Mouse (Mus musculus) hindbrain, embryonic 15.5 days (tissue): ENCODE data around the gene Atf7. TPM values are rescaled to one million over a fixed set of nuclear protein-coding genes. Genes with fewer than 3 reads are reported as not detected.
A peak's percentile ranks its signal among the peaks of the same experiment; 100 is the strongest.

ENCODE experiments used
- ATAC-seq: fragments of 200-750 bp; cut with Nextera tagmentation; 2 replicates; pipeline ENCODE4 v1.8.0; 2017; ENCODE audit warnings: low read depth, moderate number of reproducible peaks, moderate TSS enrichment; ENCODE audit not compliant: low FRiP score
- H3K27ac ChIP-seq: fragments of 300-500 bp; sonication (generic); replicated peaks from 2 replicates; pipeline ENCODE4 v1.5.1; 2015; ENCODE audit warnings: mild to moderate bottlenecking, inconsistent platforms
- H3K27me3 ChIP-seq: fragments of 300-500 bp; sonication (generic); 2 replicates; pipeline ENCODE4 v1.6.1; 2015; ENCODE audit warnings: control low read depth, inconsistent platforms
- H3K36me3 ChIP-seq: fragments of 300-500 bp; sonication (generic); 2 replicates; pipeline ENCODE4 v1.6.1; 2015; ENCODE audit warnings: control low read depth, inconsistent platforms
- H3K4me1 ChIP-seq: fragments of 300-500 bp; sonication (generic); replicated peaks from 2 replicates; pipeline ENCODE4 v1.6.1; 2015; ENCODE audit warnings: control low read depth, inconsistent platforms
- H3K4me2 ChIP-seq: fragments of 300-500 bp; sonication (generic); 2 replicates; pipeline ENCODE4 v1.6.1; 2015; ENCODE audit warnings: moderate library complexity, mild to moderate bottlenecking, inconsistent platforms
- H3K4me3 ChIP-seq: fragments of 300-500 bp; sonication (generic); 2 replicates; pipeline ENCODE4 v1.5.1; 2015; ENCODE audit warnings: mild to moderate bottlenecking, inconsistent platforms
- H3K9ac ChIP-seq: fragments of 300-500 bp; sonication (generic); 2 replicates; pipeline ENCODE4 v1.6.1; 2015; ENCODE audit warnings: inconsistent platforms
- H3K9me3 ChIP-seq: fragments of 300-500 bp; sonication (generic); 2 replicates; pipeline ENCODE4 v1.6.1; 2016; ENCODE audit warnings: control low read depth, inconsistent platforms
- WGBS: fragments of 180-500 bp; shearing (Covaris S2); methylation state at CpG from one replicate; pipeline ENCODE4 v1.1.7; 2015; 5-methylcytosine and 5-hydroxymethylcytosine counted together
- polyA plus RNA-seq: library from polyadenylated mRNA; unstranded; fragments of >200 nt; fragmentation: Nextera tagmentation; extraction: Ambion mirVana; gene quantifications from 2 replicates; pipeline ENCODE4 v1.2.1, GENCODE M21; 2015

Atf7 gene
- polyA plus RNA-seq, 1 experiment from 2014 or later = 19.8 TPM

DNA sequence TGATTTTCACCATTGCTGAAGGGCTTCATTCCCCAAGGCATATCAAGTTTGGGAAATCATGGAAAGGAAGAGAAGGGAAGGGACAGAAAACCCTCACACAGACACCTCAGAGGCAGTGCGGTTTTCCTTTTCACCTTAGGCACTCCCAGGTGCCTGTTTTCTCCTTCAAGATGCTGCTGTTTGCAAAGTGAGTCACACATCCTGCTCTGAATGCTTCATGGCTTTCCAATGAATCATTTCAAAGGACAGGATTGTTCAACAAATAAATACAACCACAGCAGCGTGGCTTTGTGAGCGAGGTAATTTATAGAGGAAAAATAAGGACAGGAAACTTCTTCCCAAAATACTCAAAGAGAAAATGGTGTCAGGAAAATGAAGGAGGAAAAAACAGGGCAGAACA, 53.2 kb downstream of the Atf7 start:
- Histone ChIP-seq H3K4me1 (no peaks in the 10 kb centered on the region), H3K4me2 (no peak overlapping the region), H3K27ac (no peak overlapping the region; the same call in 1 of the 2 replicates), H3K9me3 (no peaks in the 10 kb centered on the region), H3K36me3 (no peaks in the 10 kb centered on the region), H3K4me3 (no peak overlapping the region), H3K9ac (no peak overlapping the region), H3K27me3 (no peaks in the 10 kb centered on the region)
- ATAC-seq = no peak
- 75% methylated on average over 3 of the region's 3 CpGs for WGBS

DNA sequence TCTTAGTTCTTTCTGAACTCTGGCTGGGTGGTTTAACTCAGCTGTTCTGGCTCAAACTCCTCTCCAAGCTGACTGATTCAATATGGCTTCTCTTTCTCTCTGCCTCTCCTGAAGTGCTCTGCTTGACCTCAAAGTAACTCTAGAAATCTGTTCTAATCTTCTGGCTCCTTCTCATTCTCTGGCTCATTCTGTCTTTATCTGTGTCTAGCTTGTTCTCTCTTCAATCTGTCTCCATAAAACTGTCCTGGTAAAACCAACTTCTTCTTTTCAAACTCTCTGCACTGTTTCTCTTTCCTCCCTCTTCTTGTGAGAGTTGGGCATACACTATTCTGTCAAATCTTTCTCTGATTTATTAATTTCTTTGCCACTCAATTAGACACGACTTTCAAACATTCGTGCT, 57.4 kb downstream of the Atf7 start:
- 83% methylated on average over 2 of the region's 2 CpGs for WGBS
- no peak for ATAC-seq
- H3K4me1 ChIP-seq = no peaks in the 10 kb centered on the region
- no peak overlapping the region for H3K4me2 ChIP-seq
- H3K27ac ChIP-seq = no peak overlapping the region
- no peaks in the 10 kb centered on the region for H3K9me3 ChIP-seq
- H3K9ac ChIP-seq = no peak overlapping the region
- no peaks in the 10 kb centered on the region for H3K27me3 ChIP-seq
- H3K4me3 ChIP-seq = no peak overlapping the region
- H3K36me3 ChIP-seq = peaks cover 3% of the 10 kb centered on the region; the same call in 1 of the 2 replicates

DNA sequence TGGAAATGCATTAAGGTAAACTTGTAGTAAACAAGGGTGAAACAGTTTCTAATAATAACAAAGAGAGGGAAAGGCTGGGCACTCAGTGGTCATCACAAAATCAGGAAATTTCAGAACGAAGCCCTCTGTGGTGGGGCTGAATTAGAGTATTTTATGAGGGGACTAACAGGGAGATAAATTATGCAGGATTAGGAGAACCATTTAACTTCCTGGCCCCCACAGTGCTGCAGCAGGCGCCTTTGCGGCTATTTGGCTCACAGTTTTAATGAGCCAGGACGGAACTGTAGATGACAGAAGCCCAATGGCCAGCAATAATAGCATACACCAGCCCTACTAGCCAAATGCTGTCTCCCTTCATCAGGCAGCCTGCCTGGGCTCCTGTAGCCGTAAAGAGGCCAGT, 61.6 kb downstream of the Atf7 start:
- ATAC-seq = no peak
- WGBS = 75% methylated on average over 5 of the region's 5 CpGs
- H3K9me3 ChIP-seq = no peaks in the 10 kb centered on the region

DNA sequence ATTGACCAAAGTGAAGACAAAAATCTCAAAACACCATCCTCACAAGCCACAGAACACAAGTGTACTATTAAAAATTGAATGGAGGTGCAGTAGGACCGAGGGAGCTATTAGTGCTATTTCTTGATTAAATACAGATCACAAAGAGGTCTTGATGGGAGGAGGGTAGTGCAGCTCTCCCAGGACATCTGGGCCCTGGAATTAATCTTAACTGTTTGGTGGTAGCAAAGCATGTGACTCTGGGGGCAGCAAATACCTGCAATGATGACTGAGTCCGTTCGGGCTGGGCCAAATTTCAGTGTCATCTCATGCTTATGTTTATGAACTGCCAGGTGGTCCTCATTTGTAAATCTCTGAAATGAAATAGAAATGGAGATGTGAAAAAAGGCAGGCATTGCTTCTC, 62.2 kb downstream of the Atf7 start:
- Histone ChIP-seq H3K36me3 (peaks cover 3% of the 10 kb centered on the region; the same call in 1 of the 2 replicates), H3K4me2 (no peak overlapping the region), H3K9me3 (no peaks in the 10 kb centered on the region), H3K27me3 (no peaks in the 10 kb centered on the region), H3K4me1 (0 out of 2 replicates have a peak, but pooled peaks cover 2% of the 10 kb centered on the region), H3K4me3 (no peak overlapping the region), H3K9ac (no peak overlapping the region), H3K27ac (0 out of 2 replicates have a peak overlapping the region, but pooled peaks have one; percentile 4)
- ATAC-seq = no peak
- 68% methylated on average over 3 of the region's 3 CpGs for WGBS

More for the DNA sequence above, 61.6 kb downstream of the Atf7 start:
- no peaks in the 10 kb centered on the region for H3K27me3 ChIP-seq
- no peak overlapping the region for H3K4me2 ChIP-seq
- H3K9ac ChIP-seq = no peak overlapping the region
- H3K4me3 ChIP-seq = no peak overlapping the region
- no peak overlapping the region for H3K27ac ChIP-seq
- H3K36me3 ChIP-seq = peaks cover 3% of the 10 kb centered on the region; the same call in 1 of the 2 replicates
- H3K4me1 ChIP-seq = 0 out of 2 replicates have a peak, but pooled peaks cover 2% of the 10 kb centered on the region

DNA sequence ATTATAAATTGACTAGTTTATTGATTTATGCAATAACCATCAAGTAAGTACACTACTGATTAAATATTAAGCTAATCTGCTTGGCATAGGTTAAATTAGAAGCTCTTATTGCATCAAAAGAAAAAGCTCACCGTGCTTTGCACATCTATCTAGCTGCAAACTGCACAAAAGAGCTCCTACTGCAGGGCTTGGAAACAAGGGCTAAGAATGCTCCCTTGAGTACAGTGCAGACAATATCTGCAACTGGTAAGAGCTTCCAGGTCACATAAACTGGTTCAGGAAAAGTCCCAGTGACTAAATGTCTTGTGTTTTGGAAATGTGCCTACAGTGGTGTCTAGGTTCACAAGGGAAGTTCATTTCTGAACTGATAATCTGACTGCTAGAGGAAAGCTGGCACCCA, 62.8 kb downstream of the Atf7 start:
- 0 out of 2 replicates have a peak overlapping the region, but pooled peaks have one; percentile 4 for H3K27ac ChIP-seq
- WGBS = 80% methylated on average over 1 of the region's 1 CpGs
- H3K4me3 ChIP-seq = no peak overlapping the region
- no peaks in the 10 kb centered on the region for H3K27me3 ChIP-seq
- peaks cover 3% of the 10 kb centered on the region; the same call in 1 of the 2 replicates for H3K36me3 ChIP-seq
- H3K9me3 ChIP-seq = no peaks in the 10 kb centered on the region
- no peak overlapping the region for H3K9ac ChIP-seq
- H3K4me1 ChIP-seq = 0 out of 2 replicates have a peak, but pooled peaks cover 2% of the 10 kb centered on the region
- no peak overlapping the region for H3K4me2 ChIP-seq
- ATAC-seq = no peak

DNA sequence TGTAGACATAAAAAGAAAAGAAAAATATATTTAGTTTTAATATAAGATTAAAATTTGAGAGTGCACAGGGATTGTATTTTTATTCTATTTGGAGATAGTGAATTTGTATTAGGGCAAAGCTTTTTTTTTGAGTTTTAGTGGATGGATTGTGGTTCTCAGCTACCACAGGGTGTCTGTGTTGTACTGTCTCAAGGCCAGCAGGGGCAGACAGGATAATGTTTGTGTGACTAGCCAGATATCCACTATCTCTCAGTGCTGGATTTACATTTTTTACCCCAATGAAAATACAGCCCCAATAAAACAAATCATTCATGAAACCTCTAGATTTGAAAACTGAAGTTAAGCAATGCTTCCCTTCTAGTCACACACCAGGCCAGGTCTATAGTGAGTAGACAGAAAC, 67.7 kb downstream of the Atf7 start:
- no peak overlapping the region for H3K4me3 ChIP-seq
- H3K9me3 ChIP-seq = no peaks in the 10 kb centered on the region
- H3K27ac ChIP-seq = no peak overlapping the region
- 0 out of 2 replicates have a peak, but pooled peaks cover 1% of the 10 kb centered on the region for H3K4me1 ChIP-seq
- no peak overlapping the region for H3K4me2 ChIP-seq
- H3K36me3 ChIP-seq = peaks cover 29% of the 10 kb centered on the region
- no peak for ATAC-seq
- no peaks in the 10 kb centered on the region for H3K27me3 ChIP-seq
- no peak overlapping the region for H3K9ac ChIP-seq

DNA sequence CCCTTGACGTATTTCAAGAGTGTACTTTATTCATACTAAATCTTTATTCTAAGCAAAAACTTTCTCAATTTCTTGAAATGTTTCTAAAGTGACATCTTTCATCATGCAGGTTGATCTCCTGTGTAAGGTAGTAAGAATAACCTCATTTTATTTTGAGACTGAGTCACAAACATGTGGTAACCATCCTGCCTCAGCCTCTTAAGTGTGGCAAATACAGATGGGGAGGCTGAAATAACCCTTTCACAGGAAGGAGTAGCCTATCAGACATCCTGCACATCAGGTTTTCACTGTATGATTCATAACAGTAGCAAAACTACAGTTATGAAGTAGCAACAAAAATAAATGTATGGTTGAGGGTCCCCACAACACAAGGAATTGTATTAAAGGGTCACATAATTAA, 69.7 kb downstream of the Atf7 start:
- Histone ChIP-seq H3K9ac (no peak overlapping the region), H3K27ac (no peak overlapping the region), H3K27me3 (no peaks in the 10 kb centered on the region), H3K9me3 (no peaks in the 10 kb centered on the region), H3K4me1 (no peaks in the 10 kb centered on the region), H3K4me3 (no peak overlapping the region), H3K4me2 (no peak overlapping the region), H3K36me3 (peaks cover 46% of the 10 kb centered on the region)
- 96% methylated on average over 1 of the region's 1 CpGs for WGBS
- no peak for ATAC-seq

DNA sequence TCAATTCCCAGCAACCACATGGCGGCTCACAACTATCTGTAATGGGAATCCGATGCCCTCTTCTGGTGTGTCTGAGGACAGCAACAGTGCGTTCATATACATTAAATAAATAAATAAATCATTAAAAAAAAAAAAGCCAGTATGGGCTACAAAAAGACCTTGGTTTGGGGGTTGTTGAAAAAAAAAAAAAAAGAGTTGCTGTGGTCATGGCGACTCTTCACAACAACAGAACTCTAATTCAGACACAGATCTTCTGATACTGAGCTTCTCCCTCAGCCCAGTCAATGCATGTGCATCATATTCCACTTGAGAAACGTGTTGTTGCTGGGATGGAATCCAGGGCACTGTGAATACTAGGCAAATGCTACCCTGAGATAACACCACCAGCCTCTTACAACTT, 72.7 kb downstream of the Atf7 start:
- no peak overlapping the region for H3K4me3 ChIP-seq
- no peak overlapping the region for H3K4me2 ChIP-seq
- no peaks in the 10 kb centered on the region for H3K27me3 ChIP-seq
- no peak overlapping the region for H3K27ac ChIP-seq
- no peak for ATAC-seq
- H3K4me1 ChIP-seq = no peaks in the 10 kb centered on the region
- no peak overlapping the region for H3K9ac ChIP-seq
- WGBS = 96% methylated on average over 5 of the region's 5 CpGs
- H3K9me3 ChIP-seq = no peaks in the 10 kb centered on the region
- H3K36me3 ChIP-seq = peaks cover 51% of the 10 kb centered on the region

DNA sequence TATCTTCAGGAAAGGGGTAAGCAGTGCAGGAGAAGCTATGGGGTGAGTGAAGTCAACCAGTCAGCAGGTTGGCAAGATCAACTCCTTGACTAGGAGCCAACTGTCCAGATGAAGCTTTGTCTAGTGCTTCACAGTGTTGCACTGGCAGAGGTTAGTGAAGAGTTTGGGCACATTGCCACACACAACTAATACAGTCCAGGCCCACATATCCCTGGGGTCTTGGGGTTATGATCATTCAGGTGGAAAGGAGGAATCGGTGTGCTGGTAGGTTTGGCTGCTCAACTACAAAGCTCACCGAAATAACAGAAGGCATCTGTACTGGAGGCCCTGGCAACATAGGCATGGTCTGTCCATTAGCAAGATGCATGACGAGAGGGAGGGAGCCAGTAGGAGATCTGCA, 77.8 kb downstream of the Atf7 start:
- peak overlapping the region; percentile 72 for H3K27ac ChIP-seq
- 84% methylated on average over 3 of the region's 3 CpGs for WGBS
- H3K4me1 ChIP-seq = peaks cover 13% of the 10 kb centered on the region; the same call in 1 of the 2 replicates
- H3K9me3 ChIP-seq = no peaks in the 10 kb centered on the region
- H3K9ac ChIP-seq = no peak overlapping the region
- ATAC-seq = peak; percentile 84
- H3K4me3 ChIP-seq = no peak overlapping the region
- no peaks in the 10 kb centered on the region for H3K27me3 ChIP-seq
- H3K36me3 ChIP-seq = peaks cover 48% of the 10 kb centered on the region
- H3K4me2 ChIP-seq = no peak overlapping the region

DNA sequence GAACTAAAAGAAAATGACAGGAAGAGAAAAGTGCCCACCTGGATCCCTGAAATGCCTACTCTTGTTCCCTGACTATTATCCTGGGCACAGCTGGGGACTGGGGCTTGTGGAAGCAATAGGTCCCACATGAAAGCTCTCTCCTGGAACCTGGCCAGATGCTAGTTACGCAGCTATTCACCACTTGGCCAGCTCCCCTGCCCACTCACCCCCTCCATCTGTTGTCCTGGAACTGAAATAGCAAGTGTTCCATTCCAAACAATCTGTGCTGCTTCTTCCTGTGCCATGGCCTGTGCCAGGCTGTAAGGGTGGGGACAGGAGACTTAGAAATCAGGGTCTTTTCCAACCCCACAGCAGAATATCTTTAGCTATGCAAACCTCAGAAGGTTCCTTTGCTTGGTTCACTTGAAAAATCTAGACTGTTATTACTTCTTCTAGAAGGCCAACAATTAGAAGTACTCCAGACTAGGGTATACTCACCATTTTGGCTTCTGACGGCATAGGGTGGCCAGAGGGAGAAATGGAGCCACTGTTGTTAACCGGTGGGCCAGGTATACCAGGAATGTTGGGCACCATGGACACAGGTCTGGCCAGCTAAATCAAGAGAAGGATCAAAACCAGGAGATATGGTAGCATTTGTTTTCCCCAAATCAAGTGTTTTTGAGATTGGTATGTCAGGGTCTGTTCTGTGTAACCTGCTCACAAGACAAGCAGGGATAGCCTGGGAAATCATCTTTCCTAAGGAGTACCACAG, 78.4 kb downstream of the Atf7 start:
- H3K27me3 ChIP-seq = no peaks in the 10 kb centered on the region
- peak overlapping the region; percentile 72 for H3K27ac ChIP-seq
- no peak overlapping the region for H3K9ac ChIP-seq
- no peak overlapping the region for H3K4me3 ChIP-seq
- ATAC-seq = peak; percentile 78
- no peaks in the 10 kb centered on the region for H3K9me3 ChIP-seq
- H3K4me1 ChIP-seq = peaks cover 13% of the 10 kb centered on the region; the same call in 1 of the 2 replicates
- H3K4me2 ChIP-seq = no peak overlapping the region
- 64% methylated on average over 3 of the region's 3 CpGs for WGBS
- peaks cover 45% of the 10 kb centered on the region for H3K36me3 ChIP-seq

DNA sequence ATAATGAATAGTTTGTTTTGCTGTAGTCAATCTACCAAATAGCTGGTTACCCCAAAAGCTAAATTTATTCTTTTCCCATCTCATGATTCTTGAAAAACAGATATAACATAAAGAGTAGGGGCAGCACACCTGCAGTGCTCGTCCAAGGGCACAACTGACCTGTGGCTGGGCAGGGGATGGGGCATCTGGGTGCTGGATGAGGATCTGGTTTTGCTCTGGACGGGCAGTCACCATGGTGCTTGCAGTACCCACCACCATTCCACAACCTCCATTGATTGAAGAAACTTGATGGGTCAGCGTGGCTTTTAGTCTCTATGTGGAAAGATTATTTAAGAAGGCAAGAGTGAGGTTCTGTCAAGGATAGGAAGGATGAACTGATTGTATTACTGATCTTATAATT, 79.0 kb downstream of the Atf7 start:
- Histone ChIP-seq H3K4me1 (peaks cover 13% of the 10 kb centered on the region; the same call in 1 of the 2 replicates), H3K36me3 (peaks cover 41% of the 10 kb centered on the region), H3K27me3 (no peaks in the 10 kb centered on the region), H3K27ac (peak overlapping the region; percentile 72), H3K4me2 (no peak overlapping the region), H3K9ac (no peak overlapping the region), H3K4me3 (no peak overlapping the region), H3K9me3 (no peaks in the 10 kb centered on the region)
- 79% methylated on average over 3 of the region's 3 CpGs for WGBS
- no peak for ATAC-seq

DNA sequence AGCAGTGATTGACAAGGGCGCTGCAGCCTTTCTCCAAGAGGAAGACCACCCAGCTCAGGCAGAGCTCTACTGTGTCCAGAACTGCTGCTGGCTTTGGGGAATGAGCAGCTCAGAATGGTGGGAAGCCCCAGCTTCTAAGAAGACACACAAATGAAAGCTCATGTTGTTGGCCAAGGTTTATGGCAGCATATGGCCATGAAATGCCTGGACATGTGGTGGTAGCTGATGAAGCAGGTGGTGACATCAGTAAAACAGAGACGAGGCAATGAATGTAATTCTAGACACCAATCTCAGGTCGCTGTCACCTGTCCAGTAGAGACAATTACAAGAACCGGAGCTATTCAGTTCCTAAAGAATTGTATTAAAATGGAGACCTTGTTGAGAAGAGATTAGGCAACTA, 80.5 kb downstream of the Atf7 start:
- WGBS = 89% methylated on average over 4 of the region's 4 CpGs

More for the DNA sequence above, 80.5 kb downstream of the Atf7 start:
- Histone ChIP-seq H3K9ac (no peak overlapping the region), H3K27ac (no peak overlapping the region), H3K4me3 (no peak overlapping the region), H3K4me2 (no peak overlapping the region), H3K9me3 (no peaks in the 10 kb centered on the region), H3K27me3 (no peaks in the 10 kb centered on the region), H3K36me3 (peaks cover 48% of the 10 kb centered on the region), H3K4me1 (peaks cover 13% of the 10 kb centered on the region; the same call in 1 of the 2 replicates)
- no peak for ATAC-seq
